Mouse (Mus musculus) liver, embryonic 12.5 days (tissue): Measurements from ENCODE around the gene Ppp2r5a. TPM values are rescaled to one million over a fixed set of nuclear protein-coding genes. Genes with fewer than 3 reads are reported as not detected.

ENCODE experiments used
- ATAC-seq: fragments of 200-750 bp; cut with Nextera tagmentation; 2 replicates; pipeline ENCODE4 v1.8.0; 2017; ENCODE audit warnings: moderate number of reproducible peaks, mild to moderate bottlenecking, moderate library complexity
- H3K27ac ChIP-seq: fragments of 300-500 bp; sonication (generic); 2 replicates; pipeline ENCODE4 v1.5.1; 2016; ENCODE audit warnings: mild to moderate bottlenecking
- H3K27me3 ChIP-seq: fragments of 300-500 bp; sonication (generic); replicated peaks from 2 replicates; pipeline ENCODE4 v1.6.1; 2016; ENCODE audit warnings: mild to moderate bottlenecking, moderate library complexity
- H3K36me3 ChIP-seq: fragments of 300-500 bp; sonication (generic); 2 replicates; pipeline ENCODE4 v1.6.1; 2016; ENCODE audit warnings: mild to moderate bottlenecking, moderate library complexity
- H3K4me1 ChIP-seq: fragments of 300-500 bp; sonication (generic); 2 replicates; pipeline ENCODE4 v1.6.1; 2016
- H3K4me2 ChIP-seq: fragments of 300-500 bp; sonication (generic); 2 replicates; pipeline ENCODE4 v1.6.1; 2016; ENCODE audit warnings: mild to moderate bottlenecking, moderate library complexity
- H3K4me3 ChIP-seq: fragments of 300-500 bp; sonication (generic); 2 replicates; pipeline ENCODE4 v1.5.1; 2016; ENCODE audit warnings: mild to moderate bottlenecking, moderate library complexity
- H3K9ac ChIP-seq: fragments of 300-500 bp; sonication (generic); 2 replicates; pipeline ENCODE4 v1.6.1; 2016; ENCODE audit warnings: mild to moderate bottlenecking, moderate library complexity
- H3K9me3 ChIP-seq: fragments of 300-500 bp; sonication (generic); replicated peaks from 2 replicates; pipeline ENCODE4 v1.6.1; 2016; ENCODE audit warnings: mild to moderate bottlenecking, moderate library complexity
- WGBS: fragments of 180-500 bp; shearing (Covaris S2); methylation state at CpG from one replicate; pipeline ENCODE4 v1.1.7; 2016; ENCODE audit not compliant: insufficient replicate concordance; 5-methylcytosine and 5-hydroxymethylcytosine counted together
- polyA plus RNA-seq: library from polyadenylated mRNA; unstranded; fragments of >200 nt; fragmentation: Nextera tagmentation; extraction: Ambion mirVana; gene quantifications from 2 replicates; pipeline ENCODE4 v1.2.1, GENCODE M21; 2016

Ppp2r5a gene
- polyA plus RNA-seq, 1 experiment from 2014 or later: 33.9 TPM

DNA sequence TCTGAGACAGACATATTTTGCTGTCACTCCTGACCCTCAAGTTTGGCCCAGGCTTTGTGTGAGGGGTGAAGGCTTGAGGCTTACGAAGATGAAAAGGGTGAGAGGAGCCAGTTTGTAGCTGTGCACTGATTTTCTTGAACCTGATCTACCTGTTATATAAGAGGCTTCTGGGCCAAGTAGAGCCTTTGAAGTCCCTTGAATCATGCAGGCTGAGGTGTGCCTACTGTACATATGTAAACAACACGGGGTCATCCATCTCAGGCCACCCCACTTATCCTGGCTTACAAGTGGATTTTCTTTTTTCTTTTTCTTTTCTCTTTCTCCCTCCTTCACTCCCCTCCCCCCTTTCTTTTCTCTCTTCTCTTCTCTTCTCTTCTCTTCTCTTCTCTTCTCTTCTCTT, 54.5 kb downstream of the Ppp2r5a start:
- H3K27me3 ChIP-seq: no peaks in the 10 kb centered on the region
- H3K27ac ChIP-seq: no peak overlapping the region
- H3K4me2 ChIP-seq: no peak overlapping the region
- no peak overlapping the region for H3K4me3 ChIP-seq
- H3K9ac ChIP-seq: no peak overlapping the region
- WGBS: 76% methylated on average over 2 of the region's 2 CpGs
- no peak for ATAC-seq
- H3K4me1 ChIP-seq: peaks cover 18% of the 10 kb centered on the region
- H3K36me3 ChIP-seq: peaks cover 90% of the 10 kb centered on the region
- H3K9me3 ChIP-seq: no peaks in the 10 kb centered on the region

DNA sequence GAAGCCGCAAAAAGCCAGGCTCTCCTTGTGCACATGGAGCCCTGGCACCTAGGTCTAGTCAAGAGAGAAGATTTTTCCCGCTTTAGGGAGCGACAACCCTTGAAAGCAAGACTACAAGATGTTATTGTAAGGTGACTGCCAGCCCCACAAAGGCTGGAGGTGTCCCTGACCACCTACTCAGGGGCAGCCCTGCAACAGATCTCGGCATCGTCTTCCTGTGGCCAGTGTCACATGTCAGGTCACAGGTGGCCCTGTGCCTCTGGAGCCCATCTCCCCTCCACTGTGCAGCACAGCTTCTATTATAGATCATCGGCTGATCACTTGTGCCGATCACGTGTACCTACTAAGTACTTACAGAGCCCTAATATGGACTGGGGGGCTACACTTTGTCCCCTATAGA, 55.5 kb downstream of the Ppp2r5a start:
- H3K4me1 ChIP-seq: peaks cover 18% of the 10 kb centered on the region
- 90% methylated on average over 8 of the region's 8 CpGs for WGBS
- no peak overlapping the region for H3K9ac ChIP-seq
- no peaks in the 10 kb centered on the region for H3K27me3 ChIP-seq
- no peak overlapping the region for H3K27ac ChIP-seq
- peaks cover 92% of the 10 kb centered on the region for H3K36me3 ChIP-seq
- ATAC-seq: no peak
- no peaks in the 10 kb centered on the region for H3K9me3 ChIP-seq
- H3K4me3 ChIP-seq: no peak overlapping the region
- H3K4me2 ChIP-seq: no peak overlapping the region

DNA sequence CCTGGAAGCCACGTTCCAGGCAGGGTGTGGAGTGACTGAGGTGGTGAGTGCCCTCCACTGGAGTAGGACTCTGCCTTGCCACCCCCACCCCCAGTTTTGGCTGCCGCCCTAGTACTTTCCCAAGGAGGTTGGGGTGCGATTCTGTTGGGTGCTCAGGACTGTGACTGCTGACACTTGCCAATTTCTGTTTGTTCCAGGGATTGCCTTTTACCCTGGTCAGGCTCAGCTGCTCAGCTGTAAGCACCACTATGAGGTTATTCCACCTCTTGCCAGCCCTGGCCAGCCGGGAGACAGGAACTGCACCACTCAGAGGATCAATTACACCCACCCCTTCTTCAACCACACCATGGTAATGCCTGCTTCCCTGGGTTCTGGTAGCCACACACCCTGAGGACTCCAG, 62.5 kb downstream of the Ppp2r5a start:
- Histone ChIP-seq H3K4me2 (no peak overlapping the region), H3K36me3 (peaks cover 88% of the 10 kb centered on the region), H3K9me3 (no peaks in the 10 kb centered on the region), H3K9ac (no peak overlapping the region), H3K27ac (no peak overlapping the region), H3K4me1 (no peaks in the 10 kb centered on the region), H3K4me3 (no peak overlapping the region), H3K27me3 (no peaks in the 10 kb centered on the region)
- WGBS: 81% methylated on average over 4 of the region's 4 CpGs
- no peak for ATAC-seq

DNA sequence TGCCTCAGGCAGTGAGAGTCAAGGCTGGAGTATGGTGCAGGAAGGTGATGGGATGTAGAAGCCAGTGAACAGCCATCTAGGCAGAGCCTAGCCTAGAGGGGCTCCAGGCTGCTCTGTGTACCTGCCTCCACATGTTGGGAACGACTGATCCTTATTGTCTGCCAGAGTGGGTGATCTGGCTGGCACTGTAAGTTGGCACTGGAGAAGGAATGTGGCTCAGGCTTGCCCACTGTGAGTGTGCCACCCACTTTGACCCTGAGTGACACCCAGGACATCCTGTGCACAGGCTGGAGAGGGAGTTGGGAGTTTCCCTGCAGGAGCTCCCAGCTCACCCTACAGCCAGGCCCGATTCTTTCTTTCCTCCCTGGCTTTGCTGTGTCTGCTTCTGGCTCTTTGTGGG, 63.2 kb downstream of the Ppp2r5a start:
- no peaks in the 10 kb centered on the region for H3K4me1 ChIP-seq
- no peak overlapping the region for H3K27ac ChIP-seq
- no peak overlapping the region for H3K9ac ChIP-seq
- H3K27me3 ChIP-seq: no peaks in the 10 kb centered on the region
- H3K9me3 ChIP-seq: no peaks in the 10 kb centered on the region
- peaks cover 81% of the 10 kb centered on the region for H3K36me3 ChIP-seq
- ATAC-seq: no peak
- H3K4me2 ChIP-seq: no peak overlapping the region
- 83% methylated on average over 2 of the region's 2 CpGs for WGBS
- H3K4me3 ChIP-seq: no peak overlapping the region

DNA sequence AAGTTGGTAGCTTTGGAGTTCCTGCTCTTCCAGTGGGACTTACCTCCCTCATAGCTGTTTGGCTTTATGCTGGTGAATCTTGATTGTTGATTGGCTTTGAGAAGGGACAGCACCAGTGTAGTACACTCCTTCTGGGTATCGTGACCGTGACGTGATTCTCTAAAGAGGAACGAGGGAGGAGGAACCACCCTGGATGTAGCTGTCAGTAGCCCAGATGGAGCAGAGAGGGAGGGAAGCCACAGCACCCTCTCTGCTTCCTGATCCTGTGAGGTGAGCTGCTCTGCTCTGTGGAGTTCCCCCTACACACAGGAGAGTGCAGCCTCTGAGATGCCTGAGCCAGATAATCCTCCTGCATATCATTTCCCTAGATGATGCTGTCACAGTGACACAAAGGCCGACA, 68.6 kb downstream of the Ppp2r5a start:
- Histone ChIP-seq H3K4me1 (no peaks in the 10 kb centered on the region), H3K9ac (no peak overlapping the region), H3K36me3 (peaks cover 58% of the 10 kb centered on the region), H3K9me3 (no peaks in the 10 kb centered on the region), H3K4me2 (no peak overlapping the region), H3K27ac (no peak overlapping the region), H3K27me3 (no peaks in the 10 kb centered on the region), H3K4me3 (no peak overlapping the region)
- 47% methylated on average over 5 of the region's 5 CpGs for WGBS
- peak; percentile 5; the same call in 1 of the 2 replicates for ATAC-seq

DNA sequence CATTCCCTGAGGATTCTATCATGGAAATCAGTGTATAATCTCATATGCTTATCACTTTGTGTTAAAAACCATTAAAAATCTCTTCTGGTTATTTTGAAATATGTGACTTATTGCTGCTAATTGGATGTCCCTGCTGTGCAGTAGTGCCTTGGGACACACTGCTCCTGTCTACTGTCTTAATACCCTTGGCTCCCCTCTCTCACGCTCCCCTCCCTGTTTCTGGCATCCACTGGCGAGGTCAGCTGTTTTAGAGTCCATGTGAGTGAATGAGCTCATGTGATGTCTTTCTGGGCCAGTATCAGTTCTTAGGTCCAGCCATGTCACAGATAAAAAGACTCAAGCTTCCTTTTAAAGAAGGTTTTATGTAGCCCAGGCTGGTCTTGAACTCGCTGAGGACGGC, 72.7 kb downstream of the Ppp2r5a start:
- peaks cover 26% of the 10 kb centered on the region for H3K4me1 ChIP-seq
- no peak overlapping the region for H3K4me3 ChIP-seq

DNA sequence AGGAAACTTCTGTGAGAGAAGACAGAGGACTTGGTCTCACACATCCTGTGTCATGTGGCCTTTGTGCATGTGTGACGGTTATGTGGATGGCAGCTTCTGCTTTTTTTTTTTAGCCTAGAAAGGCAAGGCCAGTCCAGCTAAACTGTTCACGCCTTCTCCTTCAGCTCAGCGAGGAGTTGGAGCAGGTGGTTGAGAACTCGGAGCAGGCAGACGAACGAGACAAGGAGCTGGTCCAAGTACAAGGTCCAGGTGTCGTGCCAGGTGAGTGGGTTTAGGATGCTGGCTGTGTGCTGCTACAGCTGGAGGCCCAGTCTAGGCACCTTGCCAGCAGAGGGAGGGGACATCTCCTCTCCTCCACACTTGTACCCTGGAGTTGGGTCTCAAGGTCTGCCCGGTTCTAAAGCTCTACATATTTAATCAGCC, 75.0 kb downstream of the Ppp2r5a start:
- peaks cover 14% of the 10 kb centered on the region for H3K36me3 ChIP-seq
- WGBS: 56% methylated on average over 8 of the region's 8 CpGs
- no peak overlapping the region for H3K9ac ChIP-seq
- 0 out of 2 replicates have a peak, but pooled peaks cover under 1% of the 10 kb centered on the region for H3K27me3 ChIP-seq
- ATAC-seq: no peak
- no peak overlapping the region for H3K27ac ChIP-seq
- no peak overlapping the region for H3K4me3 ChIP-seq
- no peaks in the 10 kb centered on the region for H3K9me3 ChIP-seq
- peaks cover 38% of the 10 kb centered on the region for H3K4me1 ChIP-seq
- peak overlapping the region; percentile 99; the same call in 1 of the 2 replicates for H3K4me2 ChIP-seq

More for the DNA sequence above, 72.7 kb downstream of the Ppp2r5a start:
- no peaks in the 10 kb centered on the region for H3K27me3 ChIP-seq
- no peak overlapping the region for H3K4me2 ChIP-seq
- ATAC-seq: no peak
- no peak overlapping the region for H3K27ac ChIP-seq
- no peak overlapping the region for H3K9ac ChIP-seq
- H3K36me3 ChIP-seq: peaks cover 27% of the 10 kb centered on the region
- WGBS: 86% methylated on average over 4 of the region's 4 CpGs
- no peaks in the 10 kb centered on the region for H3K9me3 ChIP-seq

DNA sequence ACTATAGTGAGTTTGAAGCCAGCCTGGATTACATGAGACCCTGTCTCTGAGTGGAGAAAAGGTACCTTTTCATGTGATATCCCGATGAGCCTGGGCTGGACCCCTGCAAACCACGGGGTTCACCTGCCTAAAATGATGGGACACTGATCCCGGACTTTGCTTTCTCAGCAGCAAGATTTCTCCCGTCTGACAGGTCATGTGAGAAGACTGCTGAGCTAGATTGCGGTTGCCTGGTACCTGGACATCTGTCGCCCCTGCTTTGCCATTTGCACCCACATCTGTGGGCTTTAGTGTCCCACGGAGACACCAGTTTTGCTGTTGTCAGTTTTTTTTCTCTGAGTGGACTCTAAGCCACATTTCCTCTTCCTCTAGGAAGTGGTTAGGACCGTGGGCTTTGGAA, 75.8 kb downstream of the Ppp2r5a start:
- Histone ChIP-seq H3K9ac (no peak overlapping the region), H3K4me2 (peak overlapping the region; percentile 99), H3K4me1 (peaks cover 38% of the 10 kb centered on the region), H3K27ac (no peak overlapping the region), H3K4me3 (peak overlapping the region; percentile 83; the same call in 1 of the 2 replicates), H3K27me3 (0 out of 2 replicates have a peak, but pooled peaks cover 5% of the 10 kb centered on the region), H3K9me3 (no peaks in the 10 kb centered on the region), H3K36me3 (peaks cover 9% of the 10 kb centered on the region)
- 65% methylated on average over 8 of the region's 8 CpGs for WGBS
- ATAC-seq: no peak

DNA sequence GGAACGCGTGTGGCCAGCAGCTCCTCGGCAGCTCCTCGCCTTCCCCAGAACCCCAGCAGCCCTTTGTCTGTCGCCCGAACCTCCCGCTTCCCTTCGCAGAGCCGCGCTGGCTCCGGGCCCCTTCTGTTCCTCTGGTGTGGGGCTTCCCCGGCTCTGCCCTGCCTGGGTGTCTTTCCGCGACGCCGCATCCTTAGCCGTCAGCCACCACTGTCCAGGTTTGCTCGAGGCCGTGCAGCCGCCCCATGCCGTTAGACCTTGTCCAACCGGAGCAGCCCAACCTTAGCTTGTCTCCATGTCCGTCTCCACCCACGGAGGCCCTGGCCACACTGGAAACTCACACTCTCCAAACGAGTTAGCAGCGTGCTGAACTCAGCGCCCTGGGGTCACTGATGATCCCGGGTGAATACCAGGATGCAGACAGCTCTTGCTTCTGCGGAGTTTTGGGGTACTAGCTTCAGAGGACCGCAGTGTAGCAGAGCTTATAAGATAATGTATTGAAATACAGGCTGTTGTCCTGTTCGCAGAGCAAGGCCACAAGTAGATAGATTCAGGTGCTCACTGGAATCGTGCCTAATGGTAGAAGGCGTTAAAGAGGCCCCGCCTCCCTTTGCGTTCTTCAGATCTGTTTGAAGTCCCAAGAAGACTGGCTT, 76.7 kb downstream of the Ppp2r5a start:
- Histone ChIP-seq H3K4me3 (peak overlapping the region; percentile 83), H3K4me1 (peaks cover 38% of the 10 kb centered on the region), H3K36me3 (peaks cover 4% of the 10 kb centered on the region), H3K9ac (peak overlapping the region; percentile 94), H3K27me3 (peaks cover 5% of the 10 kb centered on the region; the same call in 1 of the 2 replicates), H3K4me2 (peak overlapping the region; percentile 99), H3K9me3 (no peaks in the 10 kb centered on the region), H3K27ac (peak overlapping the region; percentile 82)
- WGBS: 1% methylated on average over 33 of the region's 35 CpGs
- ATAC-seq: peak; percentile 65

DNA sequence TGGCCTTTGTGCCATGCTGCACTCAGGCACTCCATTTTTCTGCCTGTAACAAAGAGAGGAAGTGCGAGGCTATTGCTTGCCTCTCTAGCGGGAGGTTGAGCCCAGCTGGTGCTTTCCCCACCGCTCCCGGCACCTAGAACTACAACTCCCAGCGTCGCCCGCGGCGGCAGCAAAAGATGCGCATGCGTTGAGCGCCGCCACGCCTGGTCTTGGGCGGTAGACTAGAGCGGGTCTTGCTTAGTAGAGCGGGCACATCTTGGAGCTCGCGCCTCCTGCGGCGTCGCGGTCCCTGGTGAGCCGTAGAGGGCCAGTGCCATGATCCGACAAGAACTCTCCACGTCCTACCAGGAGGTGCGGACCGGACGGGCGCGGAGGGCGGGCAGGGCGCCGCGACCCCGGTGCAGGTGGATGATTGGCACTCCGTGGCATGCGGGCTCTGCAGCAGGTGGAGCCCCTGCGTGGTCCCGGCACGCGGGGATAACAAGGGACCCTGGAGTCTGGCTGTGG, 77.3 kb downstream of the Ppp2r5a start, which contains the start of gene Tmem206:
Gene Tmem206 (plus strand): TSS at position 187 of the 507 bp plus-strand sequence.
- Histone ChIP-seq H3K9me3 (no peaks in the 10 kb centered on the region), H3K9ac (peak within 1 kb of the TSS; percentile 94), H3K36me3 (peaks cover 2% of the 10 kb centered on the region; the same call in 1 of the 2 replicates), H3K4me2 (peak within 1 kb of the TSS; percentile 99), H3K4me1 (peaks cover 38% of the 10 kb centered on the region), H3K4me3 (peak within 1 kb of the TSS; percentile 83), H3K27me3 (peaks cover 5% of the 10 kb centered on the region; the same call in 1 of the 2 replicates), H3K27ac (peak within 1 kb of the TSS; percentile 82)
- ATAC-seq: peak; percentile 93
- under 1% methylated on average over 42 of the region's 42 CpGs for WGBS

DNA sequence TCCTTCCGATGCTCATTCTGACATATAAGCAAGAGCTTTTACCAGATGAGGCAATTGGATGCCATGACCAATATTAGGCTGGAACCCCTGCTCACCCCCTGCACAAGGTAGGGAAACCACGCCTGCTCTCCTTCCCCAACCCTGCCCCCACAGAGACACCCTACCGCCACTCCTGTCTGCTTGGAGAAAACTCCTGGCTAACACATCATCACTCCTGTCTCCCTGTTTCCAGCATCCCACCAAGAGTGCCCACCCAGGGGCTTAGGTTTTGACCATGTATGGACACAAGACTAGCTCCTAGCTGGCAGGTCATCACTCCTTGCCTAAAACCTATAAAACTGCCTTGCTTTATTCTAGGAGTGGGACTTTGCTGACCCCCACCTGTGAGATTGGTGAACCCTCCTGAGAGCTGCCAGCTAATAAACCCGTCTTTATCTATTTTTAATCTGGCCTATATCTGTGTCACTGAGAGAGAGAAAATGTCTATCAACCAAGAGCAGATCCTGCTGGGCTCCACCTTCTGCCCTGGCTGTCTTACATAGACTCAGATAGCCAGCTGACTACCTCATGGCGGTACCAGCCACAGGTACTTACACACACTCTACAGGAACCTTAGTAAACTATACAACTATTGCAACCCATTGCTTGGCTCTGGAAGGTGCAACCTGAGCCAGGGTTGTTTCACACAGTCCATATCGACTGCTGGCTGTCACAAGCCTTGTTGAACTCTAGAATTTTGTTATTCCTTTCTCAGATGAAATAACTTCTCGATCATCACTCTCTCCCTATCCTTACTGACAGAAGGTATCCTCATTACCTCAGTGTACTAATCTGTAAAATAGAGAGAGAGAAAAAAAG, 78.1 kb downstream of the Ppp2r5a start:
- H3K4me1 ChIP-seq: peaks cover 38% of the 10 kb centered on the region
- H3K9ac ChIP-seq: peak overlapping the region; percentile 94
- H3K27me3 ChIP-seq: peaks cover 5% of the 10 kb centered on the region; the same call in 1 of the 2 replicates
- peak overlapping the region; percentile 83 for H3K4me3 ChIP-seq
- peak overlapping the region; percentile 99 for H3K4me2 ChIP-seq
- no peaks in the 10 kb centered on the region for H3K9me3 ChIP-seq
- no peaks in the 10 kb centered on the region; the same call in 1 of the 2 replicates for H3K36me3 ChIP-seq
- peak overlapping the region; percentile 82; the same call in 1 of the 2 replicates for H3K27ac ChIP-seq
- WGBS: 53% methylated on average over 7 of the region's 7 CpGs
- peak; percentile 74 for ATAC-seq

DNA sequence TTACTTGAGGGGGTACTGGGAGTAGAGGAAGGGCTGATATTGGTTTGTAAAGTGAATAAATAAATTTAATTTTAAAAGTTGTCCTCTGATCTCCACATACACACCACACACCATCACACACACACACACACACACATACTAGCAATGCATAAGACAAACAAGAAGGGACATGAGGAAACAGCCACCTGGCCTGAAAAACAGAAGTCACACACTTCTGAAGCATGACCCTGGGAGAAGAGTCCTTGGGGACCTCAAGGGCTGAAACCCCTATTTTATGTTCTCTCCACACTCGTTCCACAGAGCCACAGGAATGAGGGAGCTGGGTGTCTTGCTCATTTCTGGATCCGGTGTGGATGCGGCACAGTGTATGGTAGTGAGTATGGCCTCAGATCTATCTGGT, 79.7 kb downstream of the Ppp2r5a start:
- peaks cover 5% of the 10 kb centered on the region; the same call in 1 of the 2 replicates for H3K27me3 ChIP-seq
- 79% methylated on average over 3 of the region's 3 CpGs for WGBS
- H3K4me2 ChIP-seq: no peak overlapping the region
- no peak overlapping the region for H3K4me3 ChIP-seq
- H3K27ac ChIP-seq: no peak overlapping the region
- no peaks in the 10 kb centered on the region for H3K9me3 ChIP-seq
- no peak for ATAC-seq
- H3K36me3 ChIP-seq: no peaks in the 10 kb centered on the region
- peaks cover 48% of the 10 kb centered on the region for H3K4me1 ChIP-seq
- H3K9ac ChIP-seq: no peak overlapping the region
